Mouse (Mus musculus): ENCODE data around the gene Nhlh1.

Gene Nhlh1

DNA sequence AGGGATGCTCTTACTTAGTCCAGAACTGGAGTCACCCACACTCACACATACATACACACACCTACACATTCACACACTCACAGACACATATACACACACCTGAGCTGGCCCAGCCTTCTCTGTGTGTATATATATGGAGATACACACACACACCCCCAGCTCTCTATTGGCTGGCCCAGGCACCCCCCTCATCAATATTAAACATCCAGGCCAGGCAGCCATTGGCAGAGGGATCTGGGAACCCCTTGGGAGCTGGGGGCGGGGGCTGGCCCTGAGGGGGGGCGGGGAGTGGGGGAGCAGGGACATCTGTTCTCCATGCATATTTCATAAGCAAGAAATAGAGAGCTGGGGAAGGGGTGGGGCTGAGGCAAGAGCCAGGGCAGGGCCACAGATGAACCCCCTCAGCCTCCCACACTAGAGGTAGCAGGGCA lies at the start of gene Nhlh1:
Gene Nhlh1 (minus strand): TSS at position 83 of the 431 bp plus-strand sequence.
- no peak for DNase-seq (ENCODE audit: low read depth, low spot score)

DNA sequence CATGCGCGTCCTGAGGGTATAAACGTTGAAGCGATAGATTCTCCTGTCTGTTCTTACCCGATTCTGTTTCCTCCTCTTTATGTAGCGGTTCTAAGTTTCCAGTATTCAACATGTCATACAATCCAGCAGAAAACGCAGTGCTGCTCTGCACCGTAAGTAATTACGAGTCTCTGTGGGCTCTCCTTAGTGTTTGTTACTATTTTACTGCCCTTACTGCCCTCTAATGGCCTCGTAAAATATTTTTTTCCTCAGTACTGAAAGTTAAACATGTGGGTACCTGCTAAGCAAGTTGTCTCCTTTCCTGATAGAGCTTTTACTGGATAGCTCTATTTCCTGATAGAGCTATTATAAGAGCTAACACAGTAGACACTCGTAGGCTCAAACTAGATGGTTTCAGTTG lies 47.7 kb upstream of the Nhlh1 start:
- no peak for DNase-seq (ENCODE audit: low read depth, low spot score)

DNA sequence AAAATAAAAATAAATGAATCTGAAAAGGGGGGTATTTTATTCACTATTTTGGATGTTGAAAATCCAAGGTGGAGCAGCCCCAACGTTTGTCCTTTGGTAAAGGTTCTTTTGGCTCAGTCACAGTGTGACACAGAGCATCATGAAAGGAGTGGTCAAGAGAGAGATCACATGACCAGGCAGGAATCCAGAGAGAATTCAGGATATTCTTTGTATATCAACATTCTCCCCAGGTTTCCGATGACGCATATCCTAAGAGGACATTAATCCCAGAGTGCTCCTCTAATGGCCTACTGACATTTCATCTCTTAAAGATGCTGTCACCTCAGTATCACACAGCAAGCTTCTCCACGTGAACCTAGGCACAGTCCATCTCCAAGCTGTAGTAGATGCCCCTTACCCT lies 46.2 kb upstream of the Nhlh1 start:
- DNase-seq (ENCODE audit: low read depth, low spot score) = no peak

DNA sequence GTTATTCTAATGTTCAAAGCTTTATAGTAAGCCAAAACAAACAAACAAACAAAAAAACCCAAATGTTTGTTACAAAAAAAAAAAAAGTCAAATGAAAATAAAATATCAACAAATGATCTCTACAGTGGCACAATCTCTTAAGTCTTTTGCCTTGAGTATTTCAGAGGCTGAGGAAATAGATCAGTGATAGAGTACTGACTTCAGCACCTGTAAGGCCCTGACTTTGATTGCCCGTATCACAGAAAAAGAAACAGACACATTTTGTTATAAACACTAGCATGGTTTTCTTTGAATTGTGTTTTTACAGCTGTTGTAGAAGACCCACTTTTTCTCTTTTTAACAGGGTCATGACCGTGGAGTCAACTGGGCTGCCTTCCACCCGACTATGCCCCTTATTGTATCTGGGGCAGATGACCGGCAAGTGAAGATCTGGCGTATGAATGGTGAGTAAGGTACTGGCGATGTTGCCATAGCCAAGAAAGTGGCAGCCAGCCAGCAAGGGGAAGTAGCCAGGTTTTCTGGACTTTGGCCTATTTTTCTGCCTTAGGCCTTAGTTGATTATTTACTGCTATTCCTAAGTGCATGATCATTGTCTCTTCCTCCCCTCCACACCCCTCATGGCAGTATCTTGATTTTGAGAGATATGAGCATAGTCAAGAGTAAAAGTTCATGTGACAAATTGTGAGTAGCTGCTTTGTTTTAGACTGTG lies 42.1 kb upstream of the Nhlh1 start:
- no peak for DNase-seq (ENCODE audit: low read depth, low spot score)

DNA sequence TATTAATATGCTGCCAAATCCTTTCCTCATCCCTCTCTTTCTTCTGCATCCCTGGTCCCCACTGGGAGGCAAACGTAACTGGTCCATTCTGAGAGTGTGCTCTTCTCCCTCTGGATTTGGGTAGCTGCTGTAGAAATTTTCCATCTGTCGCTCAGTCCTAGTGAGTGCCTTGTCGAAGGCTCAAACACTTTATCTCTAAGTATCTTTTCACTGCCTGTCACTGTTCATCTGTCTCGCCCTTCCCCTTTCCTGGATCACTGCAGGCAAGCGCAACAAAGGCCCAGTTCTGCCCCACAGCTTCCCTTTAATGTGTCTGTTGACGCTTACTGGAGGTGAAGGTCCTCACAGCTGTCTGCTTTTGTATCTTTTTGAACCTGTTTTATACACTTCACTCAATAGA lies 37.8 kb upstream of the Nhlh1 start:
- no peak for DNase-seq (ENCODE audit: low read depth, low spot score)

DNA sequence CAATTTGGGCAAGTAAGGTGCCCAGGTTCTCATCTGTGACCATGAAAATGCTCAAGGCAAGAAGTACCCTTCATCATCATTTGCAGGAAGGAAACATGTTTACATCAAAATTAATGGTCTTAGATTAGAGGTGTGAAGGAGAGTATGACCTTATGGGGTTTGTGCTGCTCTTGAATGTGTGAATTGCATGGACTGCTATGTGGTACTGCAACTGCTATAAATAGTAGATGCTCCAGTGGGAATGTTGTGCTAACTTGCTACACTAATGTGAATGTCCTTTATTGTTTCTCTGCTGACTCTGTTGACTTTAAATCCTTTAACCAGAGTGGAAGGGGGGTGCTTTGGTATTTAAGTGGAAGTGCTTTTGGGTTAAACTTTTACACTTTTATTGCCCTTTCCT lies 36.9 kb upstream of the Nhlh1 start:
- DNase-seq (ENCODE audit: low read depth, low spot score) = no peak

DNA sequence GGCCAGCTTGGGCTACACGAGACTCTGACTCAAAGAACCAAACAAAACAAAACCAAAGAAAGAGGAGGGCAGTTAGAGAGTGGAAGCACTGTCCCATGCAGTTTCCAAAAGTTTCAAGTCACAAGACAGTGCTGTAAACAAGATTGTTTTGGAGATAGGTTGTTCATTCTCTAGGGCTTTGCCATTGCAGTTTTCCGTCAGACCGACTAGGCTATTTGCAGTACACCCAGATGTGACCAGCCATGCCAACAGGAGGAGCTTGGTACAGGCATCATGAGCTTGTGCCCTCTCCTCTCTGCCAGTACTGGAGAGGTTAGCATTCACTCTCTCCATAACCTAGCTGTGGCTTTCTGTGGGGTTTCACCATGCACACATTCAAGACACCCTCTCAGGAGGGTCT lies 36.1 kb upstream of the Nhlh1 start:
- no peak for DNase-seq (ENCODE audit: low read depth, low spot score)

DNA sequence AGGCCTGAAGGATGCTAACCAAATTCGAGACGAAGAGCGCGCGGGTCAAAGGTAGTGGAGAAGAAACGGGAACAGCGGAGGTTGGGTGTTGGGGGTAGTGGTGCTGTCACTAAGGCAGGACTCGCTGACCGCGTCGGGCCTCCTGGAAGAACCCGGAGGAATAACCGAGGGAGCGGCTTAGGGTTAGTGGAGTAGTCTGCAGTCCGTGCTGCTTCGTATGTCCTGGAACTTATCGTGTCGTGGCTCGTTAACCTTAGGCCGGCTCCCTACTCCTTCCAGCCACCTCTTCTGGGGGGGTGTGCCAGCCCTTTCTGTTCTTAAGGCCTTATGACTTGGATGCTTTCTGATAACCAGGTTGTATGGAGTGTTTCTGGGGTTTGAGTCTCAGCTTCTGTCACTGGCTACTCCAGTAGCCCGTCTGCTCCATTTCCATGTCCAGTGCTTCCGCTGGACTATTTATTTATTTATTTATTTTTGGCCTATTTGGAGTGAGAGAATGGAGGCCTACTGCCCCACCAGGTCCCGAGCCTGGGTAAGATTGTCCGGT lies 25.6 kb upstream of the Nhlh1 start:
- DNase-seq (ENCODE audit: low read depth, low spot score) = no peak

DNA sequence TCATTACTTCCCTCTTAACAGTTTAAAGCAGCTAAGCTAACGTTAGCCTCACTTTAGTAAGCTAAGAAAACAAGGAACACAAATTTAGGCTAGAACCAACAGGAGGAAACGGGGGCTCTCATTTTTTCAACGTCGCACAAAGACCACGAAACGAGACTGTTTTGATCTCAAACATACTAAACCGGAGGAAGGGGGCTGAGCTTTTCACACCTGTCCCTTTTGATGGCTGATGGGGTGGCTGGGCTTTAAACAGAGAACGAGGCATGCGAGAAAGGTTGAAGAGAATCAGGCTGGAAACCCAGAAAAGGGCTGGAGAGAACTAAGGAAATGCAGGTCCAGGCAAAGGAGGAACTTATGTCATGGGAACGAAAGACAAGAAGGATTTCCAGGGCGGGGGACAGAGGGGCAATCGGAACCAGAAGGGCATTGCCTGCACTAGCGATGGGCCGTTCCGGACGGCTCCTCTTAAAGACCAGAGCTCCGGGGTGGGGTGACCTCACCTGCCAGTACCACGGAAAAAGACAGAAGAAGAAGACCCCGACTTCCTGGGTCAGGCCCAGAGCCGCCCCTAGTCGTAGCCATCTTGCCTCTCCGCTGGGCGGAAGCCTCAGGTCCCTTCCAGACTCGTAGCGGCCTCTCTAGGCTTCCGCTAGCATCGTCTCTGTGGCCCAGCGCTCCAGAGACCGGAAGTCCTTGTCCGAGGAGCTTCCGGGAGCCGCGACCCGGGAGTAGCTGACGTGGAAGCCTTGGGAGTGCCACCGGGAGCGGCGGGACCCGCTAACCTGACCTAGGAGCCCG lies 24.9 kb upstream of the Nhlh1 start, which contains the start of the genes Copa and Ncstn:
Gene Copa (plus strand): TSS at position 429 of the 798 bp plus-strand sequence.
Gene Ncstn (minus strand): TSS at position 695 of the 798 bp plus-strand sequence.
- peak; percentile 94 for DNase-seq (ENCODE audit: low read depth, low spot score)

DNA sequence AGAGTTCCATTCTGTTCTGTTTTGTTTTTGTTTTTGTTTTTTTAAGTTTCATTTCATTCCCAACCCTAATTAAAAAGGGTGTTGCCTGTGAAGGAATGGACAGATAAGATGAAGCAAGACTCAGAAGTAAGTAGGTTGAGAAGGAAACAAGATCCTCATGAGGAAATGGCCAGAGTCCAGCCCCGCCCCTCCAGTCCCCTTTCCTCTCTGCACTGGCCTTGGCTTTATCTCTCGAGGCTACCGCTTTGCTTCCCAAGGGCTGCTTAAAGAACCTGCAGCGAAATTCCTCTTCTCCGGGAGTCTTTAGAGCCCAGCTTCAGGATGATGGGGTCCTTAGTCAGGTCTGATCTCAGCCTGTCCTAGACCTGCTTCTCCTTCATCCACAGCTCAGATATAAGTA lies 20.6 kb upstream of the Nhlh1 start:
- DNase-seq (ENCODE audit: low read depth, low spot score) = no peak

DNA sequence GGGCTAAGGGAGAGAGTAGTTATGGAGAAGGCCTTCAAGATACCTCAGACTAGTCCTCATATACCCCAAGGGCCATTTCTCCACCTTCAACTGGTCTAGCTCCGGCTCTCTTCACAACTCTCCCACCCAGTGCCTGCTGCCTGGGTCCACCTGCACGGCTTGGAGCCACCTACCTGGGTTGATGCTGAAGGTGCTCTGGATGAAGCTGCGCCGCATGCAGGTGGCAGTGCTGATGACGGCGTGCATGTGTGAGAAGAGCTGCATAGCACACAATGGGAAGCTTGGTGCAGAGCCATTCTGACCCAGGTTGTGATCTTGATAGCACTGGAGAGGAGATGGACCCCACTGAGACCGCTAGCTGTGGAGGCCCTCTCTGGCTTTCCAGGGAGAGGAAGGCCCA lies 15.2 kb upstream of the Nhlh1 start:
- DNase-seq (ENCODE audit: low read depth, low spot score) = no peak

DNA sequence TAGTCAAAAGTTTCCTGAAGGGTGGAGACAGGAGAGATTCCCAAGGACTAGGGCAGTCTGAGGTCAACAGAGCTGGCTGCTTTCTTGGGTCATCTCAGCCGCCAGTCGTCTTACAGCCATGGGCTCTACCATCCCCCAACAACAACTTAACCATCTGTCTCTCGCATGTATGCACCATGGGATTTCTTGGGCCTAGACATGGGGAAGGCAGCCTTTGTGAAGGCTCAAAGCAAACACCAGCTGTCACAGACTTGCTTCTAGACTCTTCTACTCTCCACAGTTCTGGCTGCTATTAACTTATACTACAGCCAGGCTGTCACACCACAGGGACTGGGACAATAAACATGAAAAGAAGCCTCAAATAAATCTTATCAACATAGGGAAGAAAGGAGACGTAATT lies 14.2 kb upstream of the Nhlh1 start:
- DNase-seq (ENCODE audit: low read depth, low spot score) = no peak

DNA sequence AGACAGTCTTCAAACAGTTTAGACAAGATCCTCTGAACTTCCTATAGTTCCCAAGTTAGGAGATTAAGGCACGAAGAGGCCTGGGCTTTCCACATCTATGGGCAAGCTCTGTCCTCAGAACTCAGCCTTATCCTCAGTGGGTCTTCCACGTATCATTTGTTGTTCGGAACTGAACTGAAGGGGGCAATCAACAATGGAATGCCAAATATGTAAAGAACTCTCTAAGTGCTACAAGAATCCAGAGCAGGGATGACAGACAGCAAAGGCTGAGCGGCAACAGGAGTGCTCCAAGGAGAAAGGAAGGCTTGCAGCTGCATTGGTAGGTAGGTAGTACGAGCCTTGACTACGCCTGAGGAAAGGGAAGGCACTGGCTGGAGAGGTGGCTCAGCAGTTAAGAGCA lies 12.9 kb upstream of the Nhlh1 start:
- DNase-seq (ENCODE audit: low read depth, low spot score) = no peak

DNA sequence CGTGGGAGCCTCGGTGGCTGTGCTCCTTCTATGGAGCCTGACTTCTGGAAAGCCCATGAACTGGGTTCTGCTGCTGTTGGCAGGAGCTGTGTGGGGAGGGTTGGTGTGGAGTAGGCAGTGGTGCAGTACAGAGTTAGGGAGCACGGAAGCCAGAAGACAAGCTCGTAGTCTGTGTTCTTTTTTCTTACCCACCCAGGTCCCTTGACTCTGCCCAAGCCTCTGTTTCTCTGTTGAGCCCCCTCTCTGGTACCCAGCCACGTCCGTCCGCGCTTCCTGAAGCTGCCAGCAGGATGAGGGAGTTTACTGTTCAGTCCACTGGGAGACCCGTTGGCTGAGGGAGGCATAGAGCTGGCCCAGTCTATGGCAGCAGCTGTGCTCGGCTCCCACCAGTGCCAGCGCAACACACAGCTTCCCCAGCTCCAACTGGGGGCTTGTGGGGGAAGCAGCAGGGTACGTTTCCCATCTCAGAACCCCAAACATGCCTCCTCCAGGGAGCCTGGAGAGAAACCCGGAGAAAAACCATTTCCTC lies 7.3 kb upstream of the Nhlh1 start:
- no peak for DNase-seq (ENCODE audit: low read depth, low spot score)

DNA sequence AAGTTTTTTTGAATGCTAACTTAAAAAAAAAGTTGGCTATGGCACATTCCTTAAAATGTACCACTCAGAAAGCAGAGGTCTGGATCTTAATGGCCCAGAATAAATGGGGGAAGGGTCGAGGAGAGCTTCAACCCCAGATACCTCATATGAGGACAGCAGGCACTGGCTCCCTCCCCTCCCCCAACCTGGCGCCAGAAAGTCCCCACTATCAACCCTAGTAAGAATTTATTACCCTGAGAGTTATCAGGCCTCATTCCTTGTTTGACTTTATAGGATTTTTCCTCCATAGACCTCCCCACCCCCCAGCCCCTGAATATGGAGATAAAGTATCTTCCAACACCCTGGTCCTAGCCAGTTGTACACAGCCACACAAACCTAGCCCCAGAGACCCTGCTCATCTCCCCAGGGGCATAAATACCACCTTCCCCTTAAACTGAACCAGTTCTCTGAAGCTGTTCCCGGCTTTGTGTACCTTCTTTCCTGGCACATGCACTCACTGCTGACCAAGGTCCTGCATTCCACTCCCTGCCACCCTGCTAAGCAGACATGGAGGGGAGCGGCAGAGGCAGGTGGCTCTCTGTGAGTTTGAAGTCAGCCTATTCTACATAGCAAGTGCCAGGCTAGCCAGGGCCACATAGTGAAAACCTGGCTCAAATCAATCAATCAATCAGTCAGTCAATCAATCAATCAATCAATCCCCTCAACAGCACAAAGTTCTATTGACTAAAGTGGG lies 6.1 kb upstream of the Nhlh1 start:
- DNase-seq (ENCODE audit: low read depth, low spot score) = no peak

DNA sequence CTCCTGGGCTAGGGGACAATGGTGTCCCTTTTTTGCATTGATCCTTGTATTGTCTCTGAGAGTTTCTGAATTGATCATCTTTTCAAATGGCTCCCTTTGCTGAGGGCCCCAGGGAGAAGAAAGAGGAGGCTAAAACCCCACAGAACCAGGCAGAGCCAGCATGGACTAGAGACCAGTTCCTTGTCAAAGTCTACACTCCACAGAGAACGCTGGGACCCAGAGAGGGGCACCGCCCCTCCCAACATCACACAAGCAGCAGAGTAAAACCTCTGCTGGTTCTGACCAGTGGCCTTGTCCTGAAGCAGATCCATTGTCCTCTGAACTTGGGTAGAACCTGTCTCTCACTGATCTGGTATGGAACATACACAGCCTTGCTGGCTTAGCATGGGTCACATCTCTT lies 4.7 kb upstream of the Nhlh1 start:
- no peak for DNase-seq (ENCODE audit: low read depth, low spot score)

DNA sequence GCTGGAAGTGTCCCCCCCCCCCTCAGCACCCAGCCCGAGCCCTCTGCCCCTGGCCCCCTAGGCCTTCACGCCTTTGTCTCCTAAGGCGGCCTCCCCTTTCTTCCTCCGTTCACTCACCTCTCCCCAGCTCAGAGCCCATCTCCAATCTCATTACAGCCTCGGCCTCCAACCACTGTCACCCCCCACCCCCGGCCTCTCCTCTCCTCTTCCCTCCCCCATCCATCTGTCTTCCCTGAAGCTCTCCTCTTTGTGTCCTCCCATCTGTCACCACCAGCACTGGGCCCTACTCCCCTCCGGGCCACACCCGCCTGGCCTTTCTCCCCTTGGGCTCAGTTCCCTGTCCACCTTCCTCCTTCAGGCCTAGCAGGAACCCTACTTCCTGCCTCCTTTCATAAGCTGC lies 3.8 kb upstream of the Nhlh1 start:
- DNase-seq (ENCODE audit: low read depth, low spot score) = no peak

DNA sequence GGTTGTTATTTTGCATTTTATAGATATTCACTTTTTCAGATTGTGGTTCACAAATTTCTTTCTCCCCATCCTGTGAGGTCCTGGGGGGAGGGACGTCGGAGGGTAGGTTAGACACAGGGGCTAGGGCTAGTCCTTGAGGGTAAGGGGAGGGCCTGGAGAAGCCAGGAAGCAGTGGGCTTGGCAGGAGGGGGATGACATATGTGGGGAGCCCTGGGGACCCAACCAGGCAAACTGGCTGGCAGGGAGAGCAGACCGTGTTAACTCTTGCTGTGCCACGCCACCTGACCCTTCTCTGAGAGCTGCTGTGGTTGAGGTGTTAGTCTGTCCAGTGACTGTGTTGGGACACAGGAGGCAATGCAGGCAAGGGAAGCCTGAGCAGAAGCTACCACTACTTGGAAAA lies 3.3 kb upstream of the Nhlh1 start:
- no peak for DNase-seq (ENCODE audit: low read depth, low spot score)

DNA sequence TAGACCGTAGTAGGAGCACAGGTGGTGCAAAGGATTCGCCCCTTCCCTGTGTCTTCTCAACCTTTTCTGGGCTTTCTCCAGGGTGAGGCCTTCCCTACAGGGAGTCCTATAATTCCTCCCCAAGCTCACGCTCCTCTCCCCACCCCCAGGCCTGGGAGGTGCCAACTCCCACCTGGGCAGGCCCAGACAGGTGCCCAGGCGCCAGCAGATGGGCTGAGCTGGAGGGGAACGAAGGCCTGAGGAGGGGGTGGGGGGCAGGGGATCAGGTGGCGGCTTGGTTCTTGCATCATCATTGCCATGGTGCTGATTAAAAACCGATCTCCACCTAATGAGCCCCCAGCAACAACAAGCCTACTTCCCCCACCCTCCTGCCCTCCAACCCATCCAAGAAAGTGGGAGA lies 1.5 kb upstream of the Nhlh1 start:
- DNase-seq (ENCODE audit: low read depth, low spot score) = no peak

DNA sequence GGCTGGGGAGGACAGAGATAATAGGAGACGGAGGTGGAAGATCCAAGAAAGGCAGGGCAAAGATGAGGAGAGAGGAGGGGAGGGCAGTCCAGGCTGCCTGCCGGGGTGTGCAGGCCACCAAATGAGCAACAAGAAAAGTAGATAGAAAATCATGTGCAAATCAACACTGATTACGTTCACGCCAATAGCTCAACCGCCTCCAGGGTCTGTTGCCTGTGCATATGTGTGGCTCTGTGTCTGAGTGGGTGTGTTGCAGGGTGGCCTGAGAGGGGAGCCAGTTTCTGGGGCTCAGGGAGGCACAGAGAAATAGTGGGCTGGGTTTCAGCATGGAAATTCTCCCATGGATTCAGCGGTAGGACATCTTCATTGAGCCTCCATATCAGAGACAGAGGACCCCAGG lies 948 bp upstream of the Nhlh1 start:
- no peak for DNase-seq (ENCODE audit: low read depth, low spot score)

DNA sequence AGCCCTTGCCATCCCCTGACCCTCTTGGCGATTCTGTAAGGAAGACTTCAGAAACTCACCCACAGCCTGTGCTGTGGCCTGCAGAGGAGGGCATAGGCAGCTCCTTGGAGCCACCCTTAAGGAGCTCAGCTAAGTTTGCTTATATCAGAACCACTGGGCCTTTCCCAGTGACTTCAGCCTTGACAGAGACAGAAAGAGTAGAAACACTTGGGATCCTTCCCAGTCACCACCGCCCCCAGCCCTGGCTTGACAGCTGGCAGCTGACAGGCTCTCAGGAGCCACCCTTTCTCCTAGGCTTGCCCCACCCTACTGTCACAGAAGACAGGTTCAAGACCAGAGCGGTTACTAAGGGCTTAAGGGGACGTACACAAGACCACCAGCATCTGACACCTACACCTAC lies 1.1 kb downstream of the Nhlh1 start:
- no peak for DNase-seq (ENCODE audit: low read depth, low spot score)
